Mouse (Mus musculus) urinary bladder, postnatal 14 days (tissue): ENCODE data around the gene Map4k2.

Experiments used
- DNase-seq: peaks from one replicate; pipeline ENCODE4 v3.0.0; 2021; ENCODE audit warnings: low spot score

The Map4k2 gene

GRCm38 (mm10) chr19:6401131-6401815 is 60.3 kb downstream of the Map4k2 start:
- peak; percentile 81 for DNase-seq

GRCm38 (mm10) chr19:6401951-6402350 is 61.0 kb downstream of the Map4k2 start:
- DNase-seq: no peak

- no peak for DNase-seq
Measured at GRCm38 (mm10) chr19:6403869-6404268, 62.9 kb downstream of the Map4k2 start.
